Mouse (Mus musculus) heart, adult 18-20 months (tissue): ENCODE data around the gene Adam11. TPM values are rescaled to one million over a fixed set of nuclear protein-coding genes. Genes with fewer than 3 reads are reported as not detected.
A peak's percentile ranks its signal among the peaks of the same experiment; 100 is the strongest.

Experiments
- DNase-seq, 2 experiments: peaks; one replicate each; pipeline ENCODE4 v3.0.0; 2021 to 2022; ENCODE audit warnings: mixed read lengths in 1 of 2
- total RNA-seq, 2 experiments: library from RNA; stranded (reverse); gene quantifications; 2 replicates each; pipeline ENCODE4 v1.2.3; 2021

The Adam11 gene
- total RNA-seq, 2 experiments from 2014 or later = 6.6 to 7.5 TPM

DNA sequence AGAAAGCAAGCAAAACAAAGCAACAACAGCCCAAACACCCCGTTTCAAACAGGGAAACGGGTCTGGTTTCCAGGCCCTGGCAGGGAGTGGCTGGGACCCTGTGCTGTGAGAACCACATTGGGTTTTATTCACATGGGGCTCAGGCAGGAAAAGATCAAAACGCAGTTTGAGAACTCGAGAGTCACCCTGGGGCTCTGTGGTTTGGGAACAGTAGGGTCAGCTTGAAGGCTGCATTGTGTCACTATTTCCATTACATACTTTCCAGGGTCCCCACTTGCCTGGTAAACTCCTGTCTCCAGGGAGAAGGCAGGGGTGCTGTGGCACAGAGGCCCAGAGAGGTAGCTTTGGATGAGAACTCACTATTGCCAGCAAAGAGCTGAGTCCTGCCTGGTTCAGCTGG is 65.9 kb downstream of the Adam11 start:
- DNase-seq = peak in 1 of 2 experiments; percentile 25

Other genes starting within 250 kb of the Adam11 start
- gene Gpatch8, start 205.0 kb upstream of the Adam11 start, total RNA-seq = 10 to 100 TPM; 17.3 to 18.6 TPM
- 1 to 10 TPM; 1.1 to 1.2 TPM for gene Gm11627, start 182.0 kb upstream of the Adam11 start, total RNA-seq
- gene Fzd2, start 157.0 kb upstream of the Adam11 start, total RNA-seq = 1 to 10 TPM; 2.0 to 2.2 TPM
- gene Meioc, start 97.7 kb upstream of the Adam11 start, total RNA-seq = not detected
- gene Ccdc43, start 63.7 kb upstream of the Adam11 start, total RNA-seq = 10 to 100 TPM; 20.4 to 29.6 TPM
- gene Gjc1, start 58.3 kb downstream of the Adam11 start, total RNA-seq = 10 to 100 TPM; 17.2 to 18.2 TPM
- gene Higd1b, start 74.4 kb downstream of the Adam11 start, total RNA-seq = 10 to 100 TPM; 10.6 to 15.7 TPM
- 10 to 100 TPM; 34.1 to 42.6 TPM for gene Eftud2, start 119.5 kb downstream of the Adam11 start, total RNA-seq
- gene Ccdc103, start 119.8 kb downstream of the Adam11 start, total RNA-seq = not detected
- gene Fam187a, start 123.7 kb downstream of the Adam11 start, total RNA-seq = not detected
- gene Gfap, start 139.5 kb downstream of the Adam11 start, total RNA-seq = under 1 TPM; 0.10 to 0.15 TPM
- gene Kif18b, start 163.7 kb downstream of the Adam11 start, total RNA-seq = under 1 TPM in 1 of 2 experiments, not detected in 1; 0.25 TPM
- not detected for gene C1ql1, start 185.2 kb downstream of the Adam11 start, total RNA-seq